Mouse (Mus musculus) ES-E14 (cell line): ENCODE data around the gene Clec16a. TPM values are rescaled to one million over a fixed set of nuclear protein-coding genes. Genes with fewer than 3 reads are reported as not detected.

Experiments
- DNase-seq: peaks from one replicate; pipeline ENCODE4 v3.0.0-alpha.2; 2013; ENCODE audit warnings: low read depth, low spot score
- H3K27ac ChIP-seq: 2 replicates; pipeline ENCODE4 v1.5.1; 2012; ENCODE audit warnings: low read depth, mild to moderate bottlenecking, low read length, moderate library complexity, mixed read lengths; ENCODE audit not compliant: poor library complexity, insufficient read depth, severe bottlenecking
- H3K36me3 ChIP-seq: 2 replicates; pipeline ENCODE4 v1.6.1; 2012; ENCODE audit warnings: mild to moderate bottlenecking, low read length, moderate library complexity, mixed read lengths; ENCODE audit not compliant: control insufficient read depth, poor library complexity, insufficient read depth, severe bottlenecking
- H3K4me1 ChIP-seq, 2 experiments: fragments of 150-350 bp in 1 of 2; sonication (generic) in 1 of 2; 2 replicates each; pipeline ENCODE4 v1.6.1; 2012; ENCODE audit warnings: low read length in 2 of 2, mild to moderate bottlenecking in 1 of 2, mixed read lengths in 1 of 2; ENCODE audit not compliant: control insufficient read depth in 2 of 2, insufficient read depth in 2 of 2, poor library complexity in 1 of 2
- H3K4me3 ChIP-seq, 2 experiments: fragments of 150-350 bp in 1 of 2; sonication (generic) in 1 of 2; 2 replicates each; pipeline ENCODE4 v1.5.1; 2012; ENCODE audit warnings: low read length in 2 of 2, low read depth in 1 of 2, mild to moderate bottlenecking in 1 of 2, mixed read lengths in 1 of 2; ENCODE audit not compliant: insufficient read depth in 1 of 2, poor library complexity in 1 of 2, severe bottlenecking in 1 of 2
- H3K9ac ChIP-seq: 2 replicates; pipeline ENCODE4 v1.6.1; 2012; ENCODE audit warnings: low read depth, mild to moderate bottlenecking, low read length, mixed read lengths; ENCODE audit not compliant: poor library complexity, insufficient read depth, severe bottlenecking
- H3K9me3 ChIP-seq: fragments of 150-350 bp; sonication (generic); 2 replicates; pipeline ENCODE4 v1.6.1; 2012; ENCODE audit warnings: low read depth, mild to moderate bottlenecking, low read length; ENCODE audit not compliant: control insufficient read depth, insufficient read depth
- CHD2 ChIP-seq: IDR thresholded peaks from 2 replicates; pipeline ENCODE4 v1.6.1; 2014; ENCODE audit warnings: mild to moderate bottlenecking, low read depth, low read length, inconsistent platforms
- HCFC1 ChIP-seq: IDR thresholded peaks from 2 replicates; pipeline ENCODE4 v1.6.1; 2012; ENCODE audit warnings: low read length, inconsistent platforms, borderline replicate concordance; ENCODE audit not compliant: insufficient read depth
- MAFK ChIP-seq: IDR thresholded peaks from 2 replicates; pipeline ENCODE4 v1.6.1; 2014; ENCODE audit warnings: mild to moderate bottlenecking, low read depth, low read length, inconsistent platforms; ENCODE audit not compliant: insufficient read depth
- ZC3H11A ChIP-seq: IDR thresholded peaks from 2 replicates; pipeline ENCODE4 v1.6.1; 2012; ENCODE audit warnings: low read depth, mild to moderate bottlenecking, inconsistent platforms, low read length, borderline replicate concordance
- ZNF384 ChIP-seq: IDR thresholded peaks from 2 replicates; pipeline ENCODE4 v1.6.1; 2012; ENCODE audit warnings: low read depth, low read length, inconsistent platforms
- in situ Hi-C, 2 experiments: fragments of 600-800 bp; cut with MboI; formaldehyde crosslinking; loops; one replicate each; pipeline ENCODE4 v1.15.1; 2025; ENCODE audit warnings: low sequenced_read_pairs in 2 of 2, inconsistent platforms in 1 of 2; ENCODE audit not compliant: unreplicated experiment in 2 of 2
- total RNA-seq: library from RNA; depleted of rRNA; stranded (reverse); fragments of 300-350 nt; gene quantifications from 2 replicates; pipeline ENCODE4 v1.2.3, GENCODE M21; 2012; rRNA removed

Gene Clec16a
- 14.6 and 16.2 TPM in 2 replicates for total RNA-seq

DNA sequence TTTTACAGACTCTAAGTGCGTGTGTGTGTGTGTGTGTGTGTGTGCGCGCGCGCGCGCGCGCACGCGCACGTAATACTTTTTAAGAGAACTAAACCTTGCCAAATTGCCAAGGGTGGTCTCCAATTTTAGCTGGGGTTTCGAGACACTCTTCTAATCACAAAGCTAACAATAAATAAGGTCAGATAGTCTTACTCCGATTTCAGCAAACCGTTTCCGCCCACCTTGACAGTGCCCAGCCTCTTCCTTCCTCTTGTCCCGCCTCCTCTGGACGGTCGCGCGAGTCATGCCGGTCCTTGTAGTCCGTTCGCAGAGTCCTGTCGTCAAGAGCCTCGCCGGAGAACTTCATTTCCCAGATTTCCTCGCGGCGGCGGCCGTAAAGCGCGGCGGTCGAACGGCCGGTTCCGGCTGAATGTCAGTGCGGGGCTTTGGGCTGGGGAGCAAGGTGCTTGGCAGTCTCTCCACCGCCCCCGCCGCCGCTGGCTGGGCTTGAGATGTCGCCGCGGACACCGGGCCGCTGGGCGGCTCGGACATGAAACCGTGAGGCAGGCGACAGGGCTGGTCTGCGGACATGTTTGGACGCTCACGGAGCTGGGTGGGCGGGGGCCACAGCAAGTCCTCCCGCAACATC lies at the start of gene Clec16a:
TSS of gene Clec16a (plus strand) at position 345 of the 628 bp plus-strand sequence.
- Histone ChIP-seq H3K4me3 (peak within 1 kb of the TSS; percentile 80 to 92), H3K4me1 (no peaks in the 10 kb centered on the region; a peak in 1 of 4 replicates), H3K9me3 (no peaks in the 10 kb centered on the region), H3K9ac (peak within 1 kb of the TSS; percentile 85), H3K36me3 (no peaks in the 10 kb centered on the region), H3K27ac (no peak within 1 kb of the TSS)
- in situ Hi-C loops: no loop called here
- DNase-seq: peak; percentile 95
- no peak for TF ChIP-seq MAFK
- peak; percentile 99 for TF ChIP-seq HCFC1
- no peak for TF ChIP-seq CHD2
- TF ChIP-seq ZNF384: no peak
- TF ChIP-seq ZC3H11A: no peak

DNA sequence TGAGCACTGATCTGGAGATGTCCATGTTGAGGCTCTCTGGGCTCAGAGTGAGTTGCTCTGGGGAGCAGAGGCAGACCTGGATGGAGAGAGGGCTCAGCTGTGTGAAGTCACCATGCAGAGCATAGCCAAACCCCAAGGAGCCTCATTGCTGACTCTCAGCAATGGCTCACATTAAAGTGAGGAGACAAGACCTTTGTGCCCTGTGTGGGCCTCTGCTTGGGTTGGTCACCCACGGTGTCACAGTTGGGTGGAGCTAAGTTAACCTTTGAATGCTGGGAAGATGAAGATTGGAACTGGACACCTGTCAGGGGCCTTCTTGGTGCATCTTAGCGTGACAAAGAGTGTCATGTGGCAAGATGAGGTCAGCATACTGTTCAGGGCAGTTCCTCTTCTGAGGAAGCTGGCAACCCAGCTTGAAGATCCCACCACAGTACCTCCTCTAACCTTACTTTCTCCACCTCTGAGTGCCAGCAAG lies 49.3 kb upstream of the Clec16a start:
- no peaks in the 10 kb centered on the region for H3K9me3 ChIP-seq
- in situ Hi-C loops: no loop called here
- no peak overlapping the region for H3K4me3 ChIP-seq
- H3K9ac ChIP-seq: no peak overlapping the region
- H3K36me3 ChIP-seq: no peaks in the 10 kb centered on the region
- H3K27ac ChIP-seq: no peak overlapping the region
- no peaks in the 10 kb centered on the region for H3K4me1 ChIP-seq
- TF ChIP-seq ZNF384 (no peak), ZC3H11A (no peak), HCFC1 (no peak), CHD2 (no peak), MAFK (no peak)
- no peak for DNase-seq

- Histone ChIP-seq H3K36me3 (no peaks in the 10 kb centered on the region), H3K9me3 (no peaks in the 10 kb centered on the region), H3K9ac (no peak overlapping the region), H3K4me1 (no peaks in the 10 kb centered on the region), H3K27ac (no peak overlapping the region), H3K4me3 (no peak overlapping the region)
- TF ChIP-seq CHD2 (no peak), ZC3H11A (no peak), HCFC1 (no peak), ZNF384 (no peak), MAFK (no peak)
- in situ Hi-C loops: no loop called here
- no peak for DNase-seq
These were observed 47.0 kb upstream of the Clec16a start for GRCm38 (mm10) chr16:10498096-10498602.

- no peak for DNase-seq
- Histone ChIP-seq H3K4me1 (no peaks in the 10 kb centered on the region), H3K36me3 (no peaks in the 10 kb centered on the region), H3K4me3 (no peak overlapping the region), H3K9ac (no peak overlapping the region), H3K9me3 (no peaks in the 10 kb centered on the region), H3K27ac (no peak overlapping the region)
- TF ChIP-seq MAFK: no peak
- no peak for TF ChIP-seq CHD2
- no peak for TF ChIP-seq ZC3H11A
- TF ChIP-seq HCFC1: no peak
- no peak for TF ChIP-seq ZNF384
- in situ Hi-C loops: no loop called here
These were observed 46.0 kb upstream of the Clec16a start for GRCm38 (mm10) chr16:10499122-10499521.
